Mouse (Mus musculus): ENCODE data around the gene Gm20931. TPM values are rescaled to one million over a fixed set of nuclear protein-coding genes. Genes with fewer than 3 reads are reported as not detected.

The Gm20931 gene
- total RNA-seq (2023; ENCODE audit: inconsistent age) = not detected in 4 replicates

GRCm38 (mm10) chrY:55213420-55213819, at the start of gene Gm20931:
Gene Gm20931, plus strand, starts transcription at chrY:55213720.

